Mouse (Mus musculus): ENCODE measurements around the gene Dut. TPM values are rescaled to one million over a fixed set of nuclear protein-coding genes. Genes with fewer than 3 reads are reported as not detected.
A peak's percentile ranks its signal among the peaks of the same experiment; 100 is the strongest.

Gene Dut
- 10 to 100 TPM; 31.4 to 32.6 TPM for total RNA-seq (2021)
- long read RNA-seq, experiment 1, transcript Dut-202 (7 exons, 1,020 nt), result minor isoform, 5 of 28 reads
- long read RNA-seq, experiment 1, transcript Dut-201 (6 exons, 1,950 nt), result major isoform, 20 of 28 reads
- long read RNA-seq, experiment 1, partial matches to known transcripts, result 0 of 28 reads
- long read RNA-seq, experiment 1, other reads (novel, unspliced or antisense), result 3 of 28 reads
- long read RNA-seq, experiment 2, transcript Dut-202 (7 exons, 1,020 nt), result minor isoform, 5 of 49 reads
- long read RNA-seq, experiment 2, transcript Dut-201 (6 exons, 1,950 nt), result major isoform, 37 of 49 reads
- long read RNA-seq, experiment 2, partial matches to known transcripts, result 2 of 49 reads
- long read RNA-seq, experiment 2, other reads (novel, unspliced or antisense), result 5 of 49 reads

DNA sequence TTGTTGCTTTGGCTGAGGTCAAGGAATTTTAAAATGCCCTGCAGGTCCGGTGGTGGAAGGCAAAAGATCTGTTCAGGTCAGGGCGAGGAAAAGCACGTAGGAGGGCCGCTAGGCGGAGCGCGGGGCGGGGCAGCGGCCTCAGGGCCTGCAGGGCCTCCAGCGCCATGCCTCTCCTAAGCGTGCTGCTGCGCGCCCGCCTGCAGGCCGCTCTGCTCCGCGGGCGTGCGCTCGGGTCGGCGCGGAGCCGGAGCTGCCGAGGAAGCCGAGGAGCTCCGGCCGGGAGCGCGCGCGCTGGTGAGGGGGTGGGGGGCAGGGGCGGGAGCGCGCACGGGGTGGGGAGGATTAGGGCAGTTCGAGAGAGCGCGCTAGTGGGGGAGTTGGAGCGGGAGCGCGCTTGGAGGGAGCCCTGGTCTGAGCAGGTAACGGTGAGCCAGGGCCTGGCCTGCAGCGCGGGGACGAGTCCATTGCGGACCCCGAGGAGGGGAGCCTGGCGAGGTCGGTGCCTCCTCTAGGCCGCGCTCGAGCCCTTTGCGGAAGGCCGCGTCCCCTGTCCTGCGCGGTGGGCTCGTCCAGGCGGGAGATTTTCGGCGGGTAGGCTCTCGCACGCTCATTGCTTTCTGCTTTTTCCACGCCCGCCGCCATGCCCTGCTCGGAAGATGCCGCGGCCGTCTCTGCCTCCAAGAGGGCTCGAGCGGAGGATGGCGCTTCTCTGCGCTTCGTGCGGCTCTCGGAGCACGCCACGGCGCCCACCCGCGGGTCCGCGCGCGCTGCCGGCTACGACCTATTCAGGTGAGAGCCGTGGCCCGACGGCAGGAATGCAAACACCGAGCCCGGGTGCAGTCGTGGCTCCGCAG, at the start of gene Dut:
TSS of gene Dut (plus strand) at position 83 of the 854 bp plus-strand sequence.
- DNase-seq (ENCODE audit: low spot score in 2 of 2), result peak; percentile 86 to 91

DNA sequence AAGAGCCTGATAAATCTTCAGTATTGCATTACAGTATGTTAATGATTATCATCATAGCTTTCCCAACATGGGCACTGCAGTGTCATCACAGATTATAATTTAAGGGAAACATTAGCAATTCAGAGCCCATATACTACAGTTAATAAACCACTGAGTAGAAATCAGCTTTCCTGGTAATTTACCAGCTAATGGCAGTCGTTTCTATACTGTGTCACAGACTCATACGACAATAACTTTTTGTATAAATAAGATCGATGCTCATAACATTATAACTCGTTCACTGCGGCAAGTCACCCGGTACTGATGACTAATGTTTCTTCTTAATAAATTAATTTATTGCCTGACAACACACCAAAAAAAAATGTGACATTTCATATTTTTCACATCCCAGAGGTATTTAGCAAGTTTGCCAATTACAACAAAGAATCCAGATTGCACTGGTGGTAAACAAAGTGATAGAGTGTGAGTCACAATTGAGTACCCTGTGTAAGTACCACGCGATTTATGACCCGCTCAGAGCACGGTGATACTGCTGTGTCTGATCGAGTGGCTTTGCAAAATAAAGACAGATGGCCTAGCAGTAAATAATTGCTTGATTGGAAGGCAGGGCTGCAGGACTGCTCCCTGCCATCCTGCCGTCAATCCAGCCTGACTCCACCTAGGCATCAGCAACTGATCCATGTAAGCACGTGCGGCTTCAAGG, 37.9 kb upstream of the Dut start:
- DNase-seq (ENCODE audit: low spot score in 2 of 2), result peak in 1 of 2 experiments; percentile 23

DNA sequence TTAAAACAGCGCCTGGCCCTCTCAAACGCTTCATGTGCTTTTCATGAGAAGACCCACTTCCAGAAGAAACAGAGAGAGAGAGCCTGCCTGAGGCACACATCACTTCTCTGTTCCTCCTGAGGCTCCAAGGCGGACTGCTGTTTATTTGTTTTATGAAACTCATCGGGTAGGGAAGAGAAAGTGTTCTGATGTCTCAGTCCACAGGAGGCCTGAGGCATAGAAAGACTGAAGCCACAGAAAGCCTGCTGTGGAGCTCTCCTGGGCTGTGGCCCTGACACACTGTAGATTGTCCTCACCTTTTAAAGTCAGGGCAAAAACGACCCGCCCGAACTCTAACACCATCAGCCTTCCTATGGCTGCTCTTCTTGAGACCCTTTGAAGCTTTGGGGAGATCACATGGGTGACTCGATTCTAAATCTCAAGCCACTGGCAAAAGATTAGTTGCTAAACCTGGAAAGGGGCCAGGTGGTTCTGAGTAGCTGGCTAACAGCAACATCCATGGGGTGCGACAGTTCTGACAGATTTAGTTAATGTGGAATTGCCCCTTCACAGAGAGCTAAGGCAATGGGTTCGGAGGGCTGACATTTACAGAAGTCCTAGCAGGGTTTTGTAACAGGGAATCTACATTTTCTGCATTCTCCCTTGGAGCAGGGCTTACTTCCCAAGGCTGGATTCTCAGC, 35.0 kb upstream of the Dut start:
- DNase-seq (ENCODE audit: low spot score in 2 of 2), result no peak

DNA sequence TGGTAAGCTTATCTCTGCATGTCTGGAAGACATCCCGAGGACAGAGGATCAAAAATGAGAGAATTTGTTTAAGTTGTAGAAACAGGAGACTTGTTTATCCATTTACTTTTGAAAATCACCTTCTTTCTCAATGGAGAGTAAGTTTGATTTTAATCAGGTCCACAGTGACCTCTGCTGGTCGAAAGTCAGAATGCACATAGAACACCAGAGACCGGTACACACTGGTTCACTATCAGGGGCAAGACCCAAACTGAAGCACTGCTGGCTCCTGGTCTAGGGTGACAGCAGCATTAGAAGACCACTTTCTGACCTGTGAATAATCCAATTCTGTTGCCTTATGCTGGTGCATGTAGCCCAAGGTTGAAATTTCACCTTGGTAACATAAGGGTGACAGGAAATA, 32.4 kb upstream of the Dut start:
- DNase-seq (ENCODE audit: low spot score in 2 of 2), result peak; percentile 67 to 83

DNA sequence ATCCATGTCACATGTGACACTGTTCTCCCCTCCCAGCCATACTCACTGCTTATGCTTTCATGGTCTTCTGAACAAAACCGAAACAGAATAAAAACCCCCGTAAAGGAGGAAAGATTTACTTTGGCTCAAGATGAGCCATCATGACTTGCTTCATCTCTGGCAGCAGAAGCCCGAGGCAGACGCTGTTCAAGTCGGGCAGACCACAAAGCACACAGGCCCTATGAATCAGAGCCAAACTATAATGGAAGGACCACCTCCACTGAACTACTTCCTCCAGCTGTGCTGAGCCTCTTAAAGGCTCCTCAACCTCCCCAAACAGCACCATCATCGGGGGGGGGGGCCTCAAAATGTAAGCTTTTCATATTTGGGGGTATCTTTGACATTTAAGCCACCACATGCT, 29.7 kb upstream of the Dut start:
- DNase-seq (ENCODE audit: low spot score in 2 of 2), result no peak

DNA sequence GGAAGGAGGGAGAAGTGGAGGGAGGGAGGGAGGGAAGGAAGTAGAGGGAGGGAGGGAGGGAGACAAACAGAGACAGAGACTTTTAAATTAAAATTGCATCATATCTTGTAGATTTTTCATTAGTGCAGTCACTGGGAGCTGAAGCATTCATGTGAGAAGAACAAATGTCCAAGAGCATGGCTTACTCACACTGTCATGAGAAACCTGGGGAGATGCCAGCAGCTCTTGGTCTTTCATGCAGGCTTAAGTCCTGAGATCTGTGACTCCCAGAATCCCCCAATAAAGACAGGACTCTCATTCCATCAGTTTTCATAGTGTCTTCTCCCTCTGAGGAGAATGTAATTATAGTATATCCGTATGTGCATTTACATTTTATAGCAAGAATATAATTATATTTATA, 28.4 kb upstream of the Dut start:
- DNase-seq (ENCODE audit: low spot score in 2 of 2), result no peak

DNA sequence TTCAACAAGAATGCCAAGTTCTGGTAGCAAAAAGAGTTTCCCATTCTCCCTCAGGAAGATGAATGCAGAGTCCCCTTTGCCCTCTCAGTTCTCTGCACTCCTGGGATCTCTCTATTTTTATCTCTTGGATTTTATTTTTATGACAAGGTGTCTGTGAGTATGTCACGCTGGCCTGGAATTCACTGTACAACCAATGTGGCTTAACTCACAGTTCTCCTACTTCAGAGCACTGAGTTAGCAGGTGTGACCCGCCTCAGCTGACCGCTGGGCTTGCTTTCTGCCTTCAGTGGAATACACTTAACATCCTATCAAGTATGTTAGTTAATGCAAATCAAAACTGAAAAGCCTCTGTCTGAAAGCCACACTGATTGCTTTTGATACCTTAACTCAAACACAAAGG, 27.7 kb upstream of the Dut start:
- DNase-seq (ENCODE audit: low spot score in 2 of 2), result no peak

DNA sequence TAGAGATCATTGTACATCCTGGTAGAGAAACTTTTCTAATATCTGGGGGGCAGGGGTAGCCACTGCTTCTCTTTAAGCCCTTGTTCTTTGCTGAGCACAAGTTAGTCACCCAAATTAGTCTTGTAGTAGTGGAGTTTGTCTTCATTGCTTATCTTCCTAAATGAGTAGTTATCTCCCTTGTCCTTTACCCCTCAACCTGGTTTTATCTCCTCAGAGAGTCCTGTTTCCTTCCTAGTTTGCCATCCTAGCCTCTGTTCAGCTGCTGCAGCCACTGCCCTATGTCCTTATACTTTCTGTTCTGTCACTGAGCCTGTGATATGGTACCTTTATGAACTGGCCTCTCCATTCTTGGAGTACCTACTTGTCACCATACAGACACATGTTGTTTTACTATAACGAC, 25.3 kb upstream of the Dut start:
- DNase-seq (ENCODE audit: low spot score in 2 of 2), result no peak

DNA sequence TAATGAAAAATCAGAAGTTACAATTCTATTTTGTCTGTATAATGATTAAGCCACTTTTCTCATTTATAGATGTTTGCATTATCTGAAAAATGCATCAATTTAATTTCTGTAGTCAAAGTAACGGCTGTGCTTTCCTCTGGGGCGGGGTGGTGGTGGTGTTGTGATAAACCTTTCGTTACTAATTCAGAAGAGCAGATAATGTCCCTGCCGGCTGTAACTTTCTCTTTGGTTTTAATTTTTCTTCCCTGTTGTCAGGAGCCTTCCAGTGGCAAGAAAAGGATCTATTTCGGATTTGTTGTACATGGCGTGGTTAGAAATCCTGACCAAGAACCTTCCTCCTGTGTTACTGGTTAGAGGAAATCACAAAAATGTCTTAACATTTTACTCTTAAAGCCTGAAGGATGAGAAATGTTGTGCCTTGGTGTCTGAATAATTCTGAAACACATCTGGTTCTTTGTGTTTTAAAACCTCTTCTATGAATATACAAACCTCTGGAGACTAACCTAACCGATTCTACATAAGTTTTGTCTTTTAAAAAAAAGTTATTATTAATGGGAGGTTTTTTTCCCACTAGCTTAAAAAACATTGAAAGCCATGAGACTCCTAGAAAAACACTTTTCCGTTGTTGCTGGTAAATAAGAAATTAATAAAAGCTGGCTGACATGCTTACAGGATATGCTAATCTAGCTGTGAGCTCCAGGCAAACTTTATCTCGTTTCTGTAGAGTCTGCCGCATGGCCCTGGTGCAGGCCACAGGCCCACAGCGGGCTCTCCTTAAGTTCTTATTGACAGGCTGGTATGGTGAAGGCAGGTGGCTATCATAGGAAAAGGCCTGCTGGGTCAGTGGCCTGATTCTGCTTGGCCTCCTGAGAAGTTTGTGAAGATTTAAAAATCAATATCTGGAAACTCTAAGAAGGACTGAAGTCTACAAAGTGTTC, 18.2 kb upstream of the Dut start:
- DNase-seq (ENCODE audit: low spot score in 2 of 2), result no peak

DNA sequence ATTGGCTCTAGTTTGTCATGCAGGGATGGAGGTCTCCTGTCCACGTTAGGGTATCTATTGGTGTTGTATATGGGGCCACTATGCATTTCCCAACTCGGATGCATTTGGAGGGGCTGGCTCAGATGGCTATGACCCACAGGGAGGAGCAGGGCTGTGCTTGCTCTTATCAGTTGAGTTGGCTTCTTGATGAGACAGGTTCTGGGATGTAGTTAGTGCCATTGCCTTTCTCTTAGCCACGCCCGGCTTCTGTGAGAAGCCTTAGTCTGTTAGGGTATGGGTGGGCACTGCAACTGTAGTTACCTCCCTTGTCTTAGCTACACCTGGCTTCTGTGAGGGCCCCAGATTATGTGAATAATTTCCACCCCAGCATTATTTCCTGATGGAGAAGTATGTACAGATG, 14.8 kb upstream of the Dut start:
- DNase-seq (ENCODE audit: low spot score in 2 of 2), result no peak

DNA sequence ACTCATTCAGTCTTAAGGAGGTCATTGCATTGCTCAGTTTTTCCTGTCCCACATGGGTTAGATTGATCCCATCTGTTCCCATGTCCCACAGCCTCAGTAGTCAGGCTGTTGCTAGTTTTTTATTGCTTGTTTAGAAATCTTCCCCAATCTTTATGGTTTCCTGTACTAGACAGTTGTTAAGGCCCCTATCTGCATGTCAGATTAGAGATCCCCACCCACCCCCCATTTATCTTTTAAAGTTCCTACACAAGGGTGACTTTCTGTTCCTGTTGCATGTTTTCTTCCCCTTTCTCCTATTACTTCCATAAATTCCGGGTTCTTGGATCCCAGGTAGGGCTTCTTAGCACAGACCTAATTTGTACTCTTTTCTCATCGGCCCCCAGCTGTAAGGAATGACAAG, 13.5 kb upstream of the Dut start:
- no peak for DNase-seq (ENCODE audit: low spot score in 2 of 2)

DNA sequence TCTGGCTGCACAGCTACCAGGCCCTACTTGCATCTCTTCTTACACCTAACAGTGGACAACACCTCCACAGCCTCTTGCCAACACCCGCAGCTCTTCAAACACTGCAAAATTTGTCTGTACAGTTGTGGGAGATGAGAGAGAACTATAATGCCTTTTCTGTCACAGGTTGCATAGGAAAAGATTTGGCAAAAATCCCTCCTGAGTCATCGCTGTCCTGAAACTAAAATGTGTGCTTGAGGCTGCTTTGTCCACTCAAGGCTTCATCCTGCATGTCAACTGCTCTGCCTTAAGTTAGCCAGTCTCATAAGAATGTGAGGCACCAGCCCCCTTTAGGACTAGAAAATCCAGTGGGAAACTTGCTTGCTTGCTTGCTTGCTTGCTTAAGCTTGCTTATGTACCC, 12.9 kb upstream of the Dut start:
- DNase-seq (ENCODE audit: low spot score in 2 of 2), result no peak

DNA sequence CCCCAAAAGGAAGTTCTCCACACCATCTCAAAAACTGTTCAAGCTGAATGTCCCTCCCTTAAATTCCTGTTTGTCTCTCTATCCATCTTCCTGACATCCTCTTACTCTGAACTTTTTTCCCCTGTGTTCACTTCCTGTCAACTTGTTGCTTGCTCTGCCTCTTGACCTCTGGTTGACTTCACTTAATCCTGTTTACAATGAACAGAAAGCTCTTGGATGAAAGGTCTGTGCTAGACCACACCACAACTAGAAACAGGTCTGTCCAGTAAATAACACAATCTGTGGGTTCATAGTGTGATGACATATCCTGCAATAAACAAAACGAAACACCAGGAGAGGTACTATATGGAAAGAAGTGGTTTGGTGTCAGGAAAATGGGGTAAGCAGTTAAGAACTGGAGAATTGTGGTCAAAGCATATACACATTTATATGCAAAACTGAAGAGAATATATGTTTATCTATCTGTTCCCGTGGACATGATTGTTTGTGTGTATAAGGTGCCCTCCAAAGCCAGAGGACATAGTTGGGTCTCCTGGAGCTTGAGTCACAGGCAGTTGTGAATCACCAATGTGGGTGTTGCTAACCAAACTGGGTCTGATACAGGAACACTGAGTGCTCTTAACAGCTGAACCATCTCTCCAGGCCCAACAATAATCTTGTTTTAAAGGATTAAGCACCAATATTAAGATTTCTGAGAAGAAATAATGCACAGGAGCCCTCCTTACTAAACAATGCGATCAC, 1.3 kb upstream of the Dut start:
- DNase-seq (ENCODE audit: low spot score in 2 of 2), result no peak

DNA sequence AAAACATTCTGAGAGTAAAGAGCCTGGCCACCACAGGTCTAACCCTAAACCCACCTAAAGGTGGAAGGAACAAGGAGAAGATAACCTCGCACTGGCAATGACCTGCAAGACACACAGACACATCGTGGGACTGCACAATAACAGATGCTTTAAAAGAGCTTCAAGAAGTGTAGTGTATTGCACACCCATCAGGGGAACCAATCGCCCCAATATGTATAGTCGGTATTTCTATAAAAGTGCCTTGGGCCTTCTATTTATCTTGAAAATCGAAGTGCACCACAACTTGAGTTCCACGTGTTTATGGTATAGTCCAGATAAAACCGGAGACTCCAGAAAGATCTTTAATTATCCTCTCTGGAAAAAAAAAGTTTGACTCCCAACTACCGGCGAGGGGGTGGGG, 321 bp upstream of the Dut start:
- no peak for DNase-seq (ENCODE audit: low spot score in 2 of 2)

DNA sequence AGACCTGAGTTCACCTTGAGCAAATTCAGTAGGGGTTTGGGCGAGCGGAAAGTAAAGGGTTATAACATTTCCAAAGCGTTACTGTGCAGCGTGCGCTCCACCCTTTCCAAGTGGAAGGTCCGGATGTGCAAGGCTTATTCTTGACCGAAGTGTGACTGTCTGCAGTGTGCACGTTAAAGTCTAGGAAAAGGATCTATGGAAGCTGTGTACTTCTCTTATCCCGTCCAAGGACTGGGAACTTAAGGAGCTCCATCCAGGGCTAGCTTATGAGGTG, 909 bp downstream of the Dut start:
- DNase-seq (ENCODE audit: low spot score in 2 of 2), result no peak

DNA sequence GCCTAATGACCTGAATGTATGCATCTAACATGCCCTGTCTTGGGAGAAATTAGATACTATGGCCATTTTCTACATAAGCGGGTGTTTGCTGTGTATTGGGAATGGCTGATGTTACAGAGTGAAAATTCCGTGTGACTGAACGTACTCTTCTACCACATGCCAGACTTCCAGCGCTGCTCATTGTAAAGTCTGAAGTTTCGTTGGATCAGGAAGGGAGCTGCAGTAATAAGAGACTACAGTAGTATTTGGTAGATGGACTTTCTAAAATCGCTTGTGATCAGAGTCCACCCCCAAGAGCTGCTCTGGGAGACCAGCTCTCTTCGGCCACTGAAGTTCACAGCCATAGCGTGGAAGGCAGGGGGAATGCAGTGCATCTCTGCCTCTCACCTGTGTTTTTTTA, 1.3 kb downstream of the Dut start:
- no peak for DNase-seq (ENCODE audit: low spot score in 2 of 2)

DNA sequence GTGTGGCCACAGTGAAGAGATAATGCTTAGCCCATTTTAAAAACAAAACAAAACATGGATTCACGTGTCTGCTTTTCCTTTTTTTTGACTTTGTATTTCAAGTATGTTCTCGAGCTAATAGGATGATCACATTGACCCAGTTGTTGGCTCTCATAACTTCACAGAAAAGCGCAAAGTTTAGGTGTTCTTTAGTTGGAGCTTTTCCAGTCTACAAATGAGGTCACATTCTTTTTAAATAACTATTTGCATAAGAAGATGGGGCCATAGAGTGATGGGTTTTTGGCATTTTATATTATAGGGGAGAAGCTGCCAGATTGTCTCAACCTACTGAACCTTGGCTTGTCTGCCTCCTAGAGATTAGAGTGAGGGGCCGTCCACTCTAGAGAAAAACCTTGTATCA, 2.3 kb downstream of the Dut start:
- DNase-seq (ENCODE audit: low spot score in 2 of 2), result no peak

DNA sequence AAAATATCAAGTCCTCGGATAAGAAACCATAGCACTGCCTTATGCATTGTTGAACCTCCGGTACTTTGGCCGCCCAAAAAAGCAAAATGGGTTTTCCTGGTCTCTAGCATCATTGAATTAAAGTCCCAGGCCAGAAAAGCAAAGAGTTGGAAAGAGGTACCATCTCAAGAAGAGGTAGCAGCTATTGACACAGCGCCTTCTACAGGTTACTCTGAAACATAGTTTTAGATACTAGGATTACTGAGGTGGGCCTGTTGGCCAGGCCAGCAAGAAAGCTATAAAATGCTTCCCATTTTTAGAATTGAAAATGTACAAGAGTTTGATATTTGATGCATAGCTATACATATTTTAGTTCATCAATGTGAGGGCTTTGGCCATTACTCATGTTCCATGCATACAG, 2.9 kb downstream of the Dut start:
- DNase-seq (ENCODE audit: low spot score in 2 of 2), result no peak

DNA sequence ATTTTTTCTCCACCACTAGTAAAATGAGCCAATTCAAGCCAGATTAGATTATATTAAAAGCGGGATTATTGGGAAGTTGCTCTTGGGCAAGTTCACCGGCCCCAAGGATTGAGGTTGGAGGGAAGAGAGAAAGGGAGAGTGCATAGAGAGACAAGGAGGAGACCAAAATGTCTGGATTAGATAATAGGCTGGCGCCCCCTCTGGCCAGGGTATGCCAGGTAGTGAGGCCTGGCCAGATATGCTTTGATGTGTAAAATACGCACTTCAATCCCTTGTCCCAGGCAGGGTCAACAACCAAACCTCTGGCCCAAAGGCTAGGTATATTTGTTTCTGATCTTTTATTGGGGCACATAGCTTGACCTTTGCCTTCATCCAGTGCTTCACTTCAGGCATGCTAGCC, 4.8 kb downstream of the Dut start:
- DNase-seq (ENCODE audit: low spot score in 2 of 2), result no peak

DNA sequence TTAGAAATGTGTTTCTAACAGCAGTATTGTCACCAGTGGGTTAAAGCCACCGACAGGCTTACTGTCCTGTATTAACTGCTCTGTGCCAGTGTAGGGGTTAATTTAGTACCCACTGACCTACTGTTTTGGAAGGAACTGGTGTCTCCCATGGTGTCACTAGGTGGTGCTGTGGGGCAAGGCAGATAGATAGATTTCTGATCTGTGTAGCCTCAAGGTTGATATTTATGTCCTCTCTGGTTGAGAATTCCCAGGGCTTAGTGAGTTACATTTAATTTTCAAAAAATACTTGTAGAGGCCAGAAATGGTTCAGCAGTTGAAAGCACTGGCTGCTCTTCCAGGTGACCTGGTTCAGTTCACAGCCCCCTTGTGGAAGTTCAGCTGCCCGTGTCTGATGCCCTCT, 5.3 kb downstream of the Dut start:
- DNase-seq (ENCODE audit: low spot score in 2 of 2), result peak in 1 of 2 experiments; percentile 33
